Mouse (Mus musculus) embryonic facial prominence, embryonic 10.5 days (tissue): Measurements from ENCODE around the gene Lmntd2. TPM values are rescaled to one million over a fixed set of nuclear protein-coding genes. Genes with fewer than 3 reads are reported as not detected.
A peak's percentile ranks its signal among the peaks of the same experiment; 100 is the strongest.

Experiments used
- DNase-seq: peaks from one replicate; pipeline ENCODE4 v3.0.0-alpha.2; 2017; ENCODE audit warnings: low spot score
- H3K27ac ChIP-seq: fragments of 300-500 bp; sonication (generic); replicated peaks from 2 replicates; pipeline ENCODE4 v1.5.1; 2016; ENCODE audit warnings: mild to moderate bottlenecking
- H3K27me3 ChIP-seq: fragments of 300-500 bp; sonication (generic); replicated peaks from 2 replicates; pipeline ENCODE4 v1.6.1; 2016; ENCODE audit warnings: low read depth, mild to moderate bottlenecking; ENCODE audit not compliant: poor library complexity, severe bottlenecking
- H3K36me3 ChIP-seq: fragments of 300-500 bp; sonication (generic); replicated peaks from 2 replicates; pipeline ENCODE4 v1.6.1; 2016; ENCODE audit warnings: mild to moderate bottlenecking, moderate library complexity
- H3K4me1 ChIP-seq: fragments of 300-500 bp; sonication (generic); 2 replicates; pipeline ENCODE4 v1.6.1; 2016
- H3K4me3 ChIP-seq: fragments of 300-500 bp; sonication (generic); 2 replicates; pipeline ENCODE4 v1.5.1; 2016; ENCODE audit warnings: mild to moderate bottlenecking, moderate library complexity
- H3K9me3 ChIP-seq: fragments of 300-500 bp; sonication (generic); 2 replicates; pipeline ENCODE4 v1.6.1; 2016; ENCODE audit warnings: mild to moderate bottlenecking
- WGBS: fragments of 180-500 bp; shearing (Covaris S2); methylation state at CpG from one replicate; pipeline ENCODE4 v1.1.7; 2016; 5-methylcytosine and 5-hydroxymethylcytosine counted together
- polyA plus RNA-seq: library from polyadenylated mRNA; unstranded; fragments of >200 nt; fragmentation: Nextera tagmentation; extraction: Ambion mirVana; gene quantifications from 2 replicates; pipeline ENCODE4 v1.2.1, GENCODE M21; 2016

Gene Lmntd2
- polyA plus RNA-seq, 1 experiment from 2014 or later: 5.3 TPM

DNA sequence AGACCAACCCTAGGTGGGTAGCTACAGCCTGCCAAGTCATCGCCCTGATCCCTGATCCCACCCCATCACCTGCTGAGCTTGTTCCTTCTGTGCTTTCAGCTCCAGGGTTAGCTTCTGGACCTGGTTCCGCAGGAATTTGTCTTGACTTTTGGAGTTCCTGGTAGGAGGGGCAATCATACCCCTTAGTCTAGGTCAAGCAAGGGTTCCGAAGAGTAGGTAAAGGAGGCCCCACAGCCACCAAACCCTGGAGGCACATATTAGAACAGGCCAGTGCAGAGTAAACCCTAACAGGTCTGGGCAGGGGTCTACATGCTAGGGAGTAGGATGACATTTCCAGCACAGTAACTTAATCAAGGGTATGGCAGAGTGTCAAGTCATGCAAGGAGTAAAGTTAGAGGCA is 747 bp downstream of the Lmntd2 start:
- no peaks in the 10 kb centered on the region for H3K27me3 ChIP-seq
- WGBS: 80% methylated on average over 3 of the region's 3 CpGs
- no peak overlapping the region for H3K4me3 ChIP-seq
- no peak for DNase-seq
- peaks cover 54% of the 10 kb centered on the region for H3K4me1 ChIP-seq
- peaks cover 13% of the 10 kb centered on the region for H3K36me3 ChIP-seq
- H3K9me3 ChIP-seq: no peaks in the 10 kb centered on the region
- no peak overlapping the region; the same call in 1 of the 2 replicates for H3K27ac ChIP-seq

DNA sequence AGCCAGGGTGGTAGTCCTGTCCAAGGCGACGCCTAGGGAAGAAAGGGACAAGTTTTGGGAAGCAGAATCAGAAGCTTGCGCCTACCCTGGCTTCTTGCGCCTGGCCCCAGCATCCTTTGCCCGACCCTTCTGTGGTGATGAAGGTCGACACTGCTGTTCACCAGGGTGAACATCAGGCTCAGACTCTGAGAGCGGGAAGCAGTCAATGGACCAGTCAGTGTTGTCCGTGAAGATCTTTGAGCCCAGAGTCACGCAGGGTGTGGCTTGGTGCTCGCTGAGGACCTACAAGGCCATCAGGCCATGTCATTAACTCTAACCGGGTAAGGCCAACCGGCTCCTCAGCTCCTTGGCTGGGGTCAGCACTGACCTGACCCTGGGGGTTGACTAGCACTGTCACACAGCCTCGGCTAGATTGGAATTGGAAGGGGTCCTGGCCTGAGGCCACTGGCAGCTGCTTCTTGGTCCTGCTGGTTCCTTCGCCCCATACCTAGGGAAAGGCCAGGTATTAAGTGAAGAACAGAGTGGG is 3.2 kb downstream of the Lmntd2 start:
- Histone ChIP-seq H3K9me3 (no peaks in the 10 kb centered on the region), H3K36me3 (peaks cover 5% of the 10 kb centered on the region; the same call in 1 of the 2 replicates), H3K27ac (peak overlapping the region; percentile 52; the same call in 1 of the 2 replicates), H3K27me3 (no peaks in the 10 kb centered on the region), H3K4me3 (no peak overlapping the region), H3K4me1 (peaks cover 32% of the 10 kb centered on the region)
- DNase-seq: no peak
- WGBS: 82% methylated on average over 14 of the region's 14 CpGs

DNA sequence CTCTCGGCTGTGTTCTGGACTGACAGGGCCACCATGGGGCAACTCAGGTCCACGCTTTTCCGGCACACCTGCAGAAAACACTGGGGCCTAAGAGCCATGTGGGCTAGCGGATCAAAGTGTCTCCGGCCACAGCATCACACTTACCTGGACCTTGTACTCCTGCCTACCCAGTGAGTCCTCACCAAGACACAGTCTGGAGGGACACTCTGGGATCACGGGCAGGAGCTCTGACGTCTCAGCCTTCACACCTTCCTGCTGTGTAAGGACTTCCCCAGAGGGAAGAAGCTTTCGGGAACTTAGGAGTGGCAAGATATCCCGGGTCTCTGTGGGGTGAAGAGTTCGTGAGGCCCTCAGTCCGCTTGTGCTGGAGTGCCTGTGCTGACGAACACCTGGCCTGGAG is 3.7 kb downstream of the Lmntd2 start:
- Histone ChIP-seq H3K27ac (no peak overlapping the region), H3K27me3 (no peaks in the 10 kb centered on the region), H3K36me3 (peaks cover 8% of the 10 kb centered on the region; the same call in 1 of the 2 replicates), H3K4me3 (no peak overlapping the region), H3K9me3 (no peaks in the 10 kb centered on the region), H3K4me1 (peaks cover 30% of the 10 kb centered on the region)
- WGBS: 91% methylated on average over 12 of the region's 12 CpGs
- no peak for DNase-seq

DNA sequence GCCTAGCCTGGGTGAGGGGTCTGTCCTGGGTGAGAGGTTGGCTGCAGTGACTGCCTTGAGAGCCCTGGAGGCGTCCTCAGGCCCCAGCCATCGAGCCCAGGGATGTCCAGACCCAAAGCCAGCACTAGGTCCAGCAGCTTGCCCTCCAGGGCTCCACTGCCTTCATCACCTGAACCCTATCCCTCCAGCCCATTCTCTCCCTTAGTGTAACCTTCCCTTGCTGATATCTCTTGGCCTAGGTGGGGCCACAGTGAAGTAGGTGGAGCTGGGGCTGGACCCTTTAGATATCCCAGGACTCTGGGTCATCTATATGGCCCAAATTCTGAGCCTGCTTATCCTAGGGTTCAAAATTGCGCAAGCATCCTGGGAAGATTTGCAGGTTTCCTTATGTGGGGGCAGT is 4.4 kb downstream of the Lmntd2 start:
- Histone ChIP-seq H3K27me3 (no peaks in the 10 kb centered on the region), H3K27ac (0 out of 2 replicates have a peak overlapping the region, but pooled peaks have one; percentile 25), H3K36me3 (peaks cover 8% of the 10 kb centered on the region; the same call in 1 of the 2 replicates), H3K4me1 (peaks cover 24% of the 10 kb centered on the region), H3K4me3 (no peak overlapping the region), H3K9me3 (no peaks in the 10 kb centered on the region)
- DNase-seq: no peak
- WGBS: 83% methylated on average over 3 of the region's 3 CpGs

DNA sequence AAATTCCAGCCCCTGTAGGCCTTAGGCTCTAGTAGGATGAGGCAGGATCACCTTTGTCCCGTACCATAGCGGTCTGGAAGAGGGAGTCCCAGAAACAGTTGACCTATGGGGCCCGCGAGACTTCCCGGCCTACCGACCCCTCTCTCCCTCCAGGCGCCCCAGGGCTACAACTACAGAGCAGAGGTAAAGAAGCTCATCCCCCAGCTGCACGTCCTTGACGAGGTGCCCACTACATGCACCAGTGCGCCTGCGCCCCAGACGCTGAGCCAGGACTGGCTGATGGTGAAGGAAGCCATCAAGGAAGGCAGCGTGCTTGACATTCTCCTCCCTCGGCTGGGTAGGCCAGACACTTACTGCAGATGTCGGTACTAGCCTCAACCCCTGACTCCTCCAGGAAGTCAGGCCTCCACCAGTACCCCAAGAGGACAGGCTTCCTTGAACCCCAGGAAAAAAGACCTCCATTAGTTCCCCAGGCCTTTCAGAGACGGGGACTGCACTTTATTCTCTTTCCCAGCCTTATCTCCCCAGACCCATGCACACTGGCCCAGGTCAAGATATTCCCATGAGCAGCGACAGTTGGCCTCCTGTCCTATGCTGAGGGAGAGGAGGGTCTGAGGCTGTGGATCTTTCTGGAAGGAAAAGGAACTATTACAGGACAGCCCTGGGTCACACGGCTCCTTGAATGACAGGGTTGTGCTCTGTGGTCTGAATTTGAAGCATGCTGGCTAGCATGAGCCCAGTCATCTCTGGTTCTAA is 7.5 kb downstream of the Lmntd2 start:
- Histone ChIP-seq H3K4me1 (0 out of 2 replicates have a peak, but pooled peaks cover 3% of the 10 kb centered on the region), H3K27me3 (no peaks in the 10 kb centered on the region), H3K9me3 (no peaks in the 10 kb centered on the region), H3K27ac (0 out of 2 replicates have a peak overlapping the region, but pooled peaks have one; percentile 8), H3K4me3 (no peak overlapping the region), H3K36me3 (peaks cover 8% of the 10 kb centered on the region; the same call in 1 of the 2 replicates)
- 90% methylated on average over 18 of the region's 18 CpGs for WGBS
- DNase-seq: no peak

DNA sequence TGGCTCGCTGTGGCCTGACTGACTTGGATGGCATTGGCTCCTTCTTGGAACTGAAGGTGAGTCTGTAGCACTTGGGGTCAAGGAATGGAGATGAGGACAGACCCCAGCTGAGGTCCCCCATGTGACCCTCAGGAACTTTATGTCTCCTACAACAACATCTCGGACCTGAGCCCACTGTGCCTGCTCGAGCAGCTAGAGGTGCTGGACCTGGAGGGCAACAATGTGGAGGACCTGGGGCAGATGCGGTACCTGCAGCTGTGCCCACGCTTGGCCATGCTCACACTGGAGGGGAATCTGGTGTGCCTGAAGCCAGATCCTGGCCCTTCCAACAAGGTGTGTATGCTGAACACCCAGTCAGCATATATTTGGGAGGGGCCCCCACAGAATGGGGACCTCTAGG is 8.4 kb downstream of the Lmntd2 start:
- no peaks in the 10 kb centered on the region for H3K9me3 ChIP-seq
- no peak for DNase-seq
- H3K4me1 ChIP-seq: no peaks in the 10 kb centered on the region
- no peaks in the 10 kb centered on the region for H3K27me3 ChIP-seq
- WGBS: 91% methylated on average over 5 of the region's 5 CpGs
- H3K27ac ChIP-seq: no peak overlapping the region
- no peak overlapping the region for H3K4me3 ChIP-seq
- peaks cover 10% of the 10 kb centered on the region; the same call in 1 of the 2 replicates for H3K36me3 ChIP-seq

DNA sequence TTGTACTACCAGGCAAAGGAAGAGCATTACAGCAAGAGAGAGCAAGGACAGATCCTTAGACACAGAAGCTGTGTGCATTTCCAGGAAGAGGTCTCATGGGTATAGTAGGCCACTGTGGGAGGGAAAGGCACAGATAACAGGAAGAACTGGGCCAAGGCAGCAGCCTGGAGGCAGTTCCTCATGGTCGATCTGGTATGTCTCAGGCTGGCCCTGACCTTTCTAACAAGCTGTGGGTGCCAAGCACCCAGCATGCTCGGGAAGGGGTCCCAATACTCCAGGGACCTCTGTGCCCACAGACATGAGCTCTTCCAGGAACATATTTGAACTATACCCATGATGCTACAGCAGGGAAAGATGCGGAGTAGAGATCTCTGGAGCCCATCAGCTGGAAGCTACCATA is 9.3 kb downstream of the Lmntd2 start:
- H3K36me3 ChIP-seq: peaks cover 12% of the 10 kb centered on the region; the same call in 1 of the 2 replicates
- H3K27me3 ChIP-seq: no peaks in the 10 kb centered on the region
- DNase-seq: no peak
- WGBS: 77% methylated on average over 3 of the region's 3 CpGs
- no peak overlapping the region for H3K27ac ChIP-seq
- H3K4me3 ChIP-seq: no peak overlapping the region
- no peaks in the 10 kb centered on the region for H3K4me1 ChIP-seq
- H3K9me3 ChIP-seq: no peaks in the 10 kb centered on the region

DNA sequence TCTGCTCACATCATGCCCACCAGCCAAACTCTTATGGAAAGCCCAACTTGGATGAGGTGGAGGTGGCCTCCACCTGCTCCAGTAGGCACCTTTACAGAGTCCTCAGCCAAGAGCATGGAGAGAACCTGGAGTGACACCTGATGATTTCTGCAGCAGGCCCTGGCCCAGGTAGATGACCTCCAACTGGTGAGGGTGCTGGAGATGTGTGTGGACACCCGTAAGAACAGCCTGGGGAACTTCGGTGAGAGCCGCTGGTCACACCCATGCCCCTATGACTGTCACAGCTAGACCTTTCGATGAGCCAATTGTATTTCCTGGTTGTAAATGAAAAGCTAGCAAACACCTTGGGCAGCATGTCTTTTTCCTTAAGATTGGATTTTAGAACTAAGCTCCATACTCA is 15.8 kb downstream of the Lmntd2 start:
- Histone ChIP-seq H3K4me3 (no peak overlapping the region), H3K27ac (no peak overlapping the region), H3K4me1 (peaks cover 18% of the 10 kb centered on the region), H3K36me3 (peaks cover 12% of the 10 kb centered on the region; the same call in 1 of the 2 replicates), H3K9me3 (no peaks in the 10 kb centered on the region), H3K27me3 (no peaks in the 10 kb centered on the region)
- DNase-seq: no peak
- 95% methylated on average over 4 of the region's 4 CpGs for WGBS

DNA sequence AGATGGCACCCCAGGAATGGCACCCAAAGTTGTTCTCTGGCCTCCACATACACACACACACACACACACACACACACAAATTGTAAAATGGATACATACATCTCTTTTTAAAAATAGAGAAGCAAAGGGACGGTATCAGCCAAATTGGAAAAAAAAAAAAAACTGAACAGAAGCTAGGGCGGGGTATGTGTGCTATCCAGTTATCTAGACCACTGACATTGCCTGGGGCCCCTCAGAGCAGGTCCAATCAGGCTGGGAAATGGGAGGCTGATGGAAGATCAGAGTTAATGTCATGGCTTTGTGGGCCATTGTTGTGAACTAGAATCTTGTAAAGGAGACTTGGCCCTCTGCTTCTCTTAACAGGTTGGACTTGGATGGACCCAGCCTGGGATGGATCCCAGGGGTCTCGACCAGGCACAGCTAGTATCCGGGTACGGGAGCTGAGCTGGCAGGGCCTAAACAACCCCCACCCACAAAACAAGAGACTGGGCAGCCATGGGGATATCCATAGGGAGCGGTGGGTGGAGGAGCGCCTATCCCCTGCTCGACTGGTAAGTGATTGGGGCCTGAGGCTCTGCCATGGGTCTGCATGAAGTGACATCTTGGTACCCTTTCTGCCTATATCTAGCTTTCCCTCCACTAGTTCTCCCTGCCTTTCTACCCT is 17.1 kb downstream of the Lmntd2 start:
- WGBS: 90% methylated on average over 8 of the region's 8 CpGs
- H3K9me3 ChIP-seq: no peaks in the 10 kb centered on the region
- no peak overlapping the region for H3K27ac ChIP-seq
- peaks cover 20% of the 10 kb centered on the region for H3K36me3 ChIP-seq
- H3K4me3 ChIP-seq: no peak overlapping the region
- peaks cover 32% of the 10 kb centered on the region for H3K4me1 ChIP-seq
- DNase-seq: no peak
- no peaks in the 10 kb centered on the region for H3K27me3 ChIP-seq

DNA sequence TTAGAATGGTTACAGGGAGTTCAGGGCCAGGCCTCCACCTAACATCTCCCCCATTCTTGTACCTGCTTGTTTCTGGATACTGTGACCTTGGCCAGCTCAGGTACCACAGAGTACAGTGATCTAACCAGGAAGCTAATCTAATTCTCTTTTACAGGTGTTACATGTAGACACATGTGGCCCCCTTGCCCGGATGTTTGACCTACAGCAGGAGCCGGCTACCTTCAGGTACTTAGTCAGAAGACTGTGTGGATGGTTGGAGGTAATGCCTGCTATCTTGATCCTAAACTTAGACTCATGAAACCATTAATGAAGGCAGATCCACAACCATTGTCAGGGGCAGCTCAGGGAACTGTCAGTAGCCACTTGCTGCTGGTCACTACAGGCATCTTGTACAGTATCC is 18.1 kb downstream of the Lmntd2 start:
- peaks cover 34% of the 10 kb centered on the region for H3K4me1 ChIP-seq
- 92% methylated on average over 2 of the region's 2 CpGs for WGBS
- peaks cover 28% of the 10 kb centered on the region for H3K36me3 ChIP-seq
- no peaks in the 10 kb centered on the region for H3K27me3 ChIP-seq
- DNase-seq: no peak
- H3K4me3 ChIP-seq: peak overlapping the region; percentile 95
- H3K9me3 ChIP-seq: no peaks in the 10 kb centered on the region
- 0 out of 2 replicates have a peak overlapping the region, but pooled peaks have one; percentile 93 for H3K27ac ChIP-seq

DNA sequence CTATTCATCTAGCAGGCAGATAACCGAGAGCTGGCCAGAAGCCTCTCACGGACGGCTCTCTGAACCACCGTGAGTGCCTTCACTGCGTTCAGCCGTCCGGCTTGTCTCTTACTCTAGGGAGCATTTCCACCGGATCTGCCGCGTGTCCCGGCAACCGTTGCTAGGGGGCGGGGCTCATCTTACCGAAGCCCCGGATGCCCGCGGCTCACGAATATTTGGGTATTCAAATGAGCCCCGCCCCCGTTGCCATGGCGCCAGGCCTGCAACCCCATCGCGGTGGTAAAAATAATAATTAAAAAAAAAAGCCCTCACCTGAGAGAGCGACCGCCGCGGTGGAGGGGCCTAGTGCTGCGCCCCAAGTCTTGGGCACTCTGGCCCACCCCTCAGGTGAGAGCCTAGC is 19.1 kb downstream of the Lmntd2 start:
- Histone ChIP-seq H3K27ac (peak overlapping the region; percentile 93), H3K4me1 (peaks cover 34% of the 10 kb centered on the region), H3K36me3 (peaks cover 37% of the 10 kb centered on the region), H3K4me3 (peak overlapping the region; percentile 95), H3K27me3 (no peaks in the 10 kb centered on the region), H3K9me3 (no peaks in the 10 kb centered on the region)
- peak; percentile 97 for DNase-seq
- under 1% methylated on average over 28 of the region's 28 CpGs for WGBS

DNA sequence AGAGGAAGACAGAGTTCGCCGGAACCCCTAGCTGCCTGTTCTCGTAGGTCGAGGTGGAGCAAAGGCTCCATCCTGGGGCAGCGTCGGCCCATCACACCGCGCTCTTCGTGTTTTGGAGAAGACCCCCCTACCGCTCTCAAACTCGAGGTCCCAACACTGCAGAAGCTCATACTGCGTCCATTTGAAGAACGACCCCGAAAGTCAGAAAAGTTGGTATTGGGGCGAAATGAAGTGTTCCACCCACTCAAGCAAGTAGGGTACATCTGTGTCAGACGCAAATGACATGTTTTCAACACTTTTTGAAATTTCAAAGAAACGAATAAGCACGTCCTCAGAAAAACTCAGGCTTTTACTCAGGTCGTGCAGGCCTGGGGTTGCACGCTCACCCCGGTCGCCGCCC is 19.5 kb downstream of the Lmntd2 start:
- DNase-seq: no peak
- Histone ChIP-seq H3K27ac (peak overlapping the region; percentile 93), H3K4me1 (peaks cover 34% of the 10 kb centered on the region), H3K36me3 (peaks cover 38% of the 10 kb centered on the region), H3K27me3 (no peaks in the 10 kb centered on the region), H3K4me3 (peak overlapping the region; percentile 95), H3K9me3 (no peaks in the 10 kb centered on the region)
- under 1% methylated on average over 23 of the region's 23 CpGs for WGBS
